Mouse (Mus musculus) embryonic facial prominence, embryonic 11.5 days (tissue): ENCODE results near the gene Psen1. TPM values are rescaled to one million over a fixed set of nuclear protein-coding genes. Genes with fewer than 3 reads are reported as not detected.
A peak's percentile ranks its signal among the peaks of the same experiment; 100 is the strongest.

Source experiments
- ATAC-seq: fragments of 200-750 bp; cut with Nextera tagmentation; replicated peaks from 2 replicates; pipeline ENCODE4 v1.8.0; 2017; ENCODE audit warnings: low read depth; ENCODE audit not compliant: insufficient number of reproducible peaks, low FRiP score, low TSS enrichment
- DNase-seq: peaks from one replicate; pipeline ENCODE4 v3.0.0-alpha.2; 2015; ENCODE audit warnings: low spot score
- H3K27ac ChIP-seq: fragments of 300-500 bp; sonication (generic); replicated peaks from 2 replicates; pipeline ENCODE4 v1.5.1; 2014; ENCODE audit warnings: mild to moderate bottlenecking, low read depth, low read length, control low read depth
- H3K27me3 ChIP-seq: fragments of 300-500 bp; sonication (generic); 2 replicates; pipeline ENCODE4 v1.6.1; 2014; ENCODE audit warnings: mild to moderate bottlenecking, low read length, moderate library complexity, mixed read lengths; ENCODE audit not compliant: control insufficient read depth, insufficient read depth
- H3K36me3 ChIP-seq: fragments of 300-500 bp; sonication (generic); replicated peaks from 2 replicates; pipeline ENCODE4 v1.6.1; 2014; ENCODE audit warnings: low read depth, mild to moderate bottlenecking, low read length, moderate library complexity, mixed read lengths; ENCODE audit not compliant: control insufficient read depth, insufficient read depth
- H3K4me1 ChIP-seq: fragments of 300-500 bp; sonication (generic); 2 replicates; pipeline ENCODE4 v1.6.1; 2014; ENCODE audit warnings: low read length, mixed read lengths; ENCODE audit not compliant: control insufficient read depth, insufficient read depth
- H3K4me2 ChIP-seq: fragments of 300-500 bp; sonication (generic); 2 replicates; pipeline ENCODE4 v1.6.1; 2014; ENCODE audit warnings: low read depth, mild to moderate bottlenecking, control low read depth, low read length, moderate library complexity
- H3K4me3 ChIP-seq: fragments of 300-500 bp; sonication (generic); 2 replicates; pipeline ENCODE4 v1.5.1; 2014; ENCODE audit warnings: low read depth, low read length, control low read depth
- H3K9ac ChIP-seq: fragments of 300-500 bp; sonication (generic); replicated peaks from 2 replicates; pipeline ENCODE4 v1.6.1; 2014; ENCODE audit warnings: mild to moderate bottlenecking, control low read depth, low read length
- H3K9me3 ChIP-seq: fragments of 300-500 bp; sonication (generic); replicated peaks from 2 replicates; pipeline ENCODE4 v1.6.1; 2016; ENCODE audit warnings: mild to moderate bottlenecking, low read length, inconsistent platforms, mixed read lengths; ENCODE audit not compliant: control insufficient read depth
- WGBS: fragments of 180-500 bp; shearing (Covaris S2); extraction: QIAGEN DNeasy Blood & Tissue Kit; methylation state at CpG from one replicate; pipeline ENCODE4 v1.1.7; 2014; 5-methylcytosine and 5-hydroxymethylcytosine counted together
- polyA plus RNA-seq: library from polyadenylated mRNA; unstranded; fragments of >200 nt; fragmentation: Nextera tagmentation; extraction: Ambion mirVana; gene quantifications from 2 replicates; pipeline ENCODE4 v1.2.1, GENCODE M21; 2014

Gene Psen1
- polyA plus RNA-seq, result 69.8 and 70.8 TPM in 2 replicates

GRCm38 (mm10) chr12:83687934-83688315 lies at the start of gene Psen1:
Psen1 (plus strand) TSS chr12:83688152.
- no peaks in the 10 kb centered on the region for H3K36me3 ChIP-seq
- H3K27ac ChIP-seq, result peak within 1 kb of the TSS; percentile 85
- under 1% methylated on average over 38 of the region's 38 CpGs for WGBS
- no peaks in the 10 kb centered on the region for H3K4me1 ChIP-seq
- ATAC-seq (peak; percentile 98), DNase-seq (peak; percentile 94)
- no peaks in the 10 kb centered on the region for H3K9me3 ChIP-seq
- H3K4me2 ChIP-seq, result peak within 1 kb of the TSS; percentile 81
- peak within 1 kb of the TSS; percentile 91 for H3K9ac ChIP-seq
- peak within 1 kb of the TSS; percentile 86 for H3K4me3 ChIP-seq
- H3K27me3 ChIP-seq, result no peaks in the 10 kb centered on the region

- Histone ChIP-seq H3K4me3 (no peak overlapping the region), H3K27me3 (no peaks in the 10 kb centered on the region), H3K36me3 (peaks cover 17% of the 10 kb centered on the region), H3K4me2 (no peak overlapping the region), H3K9me3 (no peaks in the 10 kb centered on the region), H3K9ac (no peak overlapping the region), H3K27ac (no peak overlapping the region), H3K4me1 (no peaks in the 10 kb centered on the region)
- DNase-seq, result no peak
- ATAC-seq, result no peak
- 91% methylated on average over 2 of the region's 2 CpGs for WGBS
These were observed 46.7 kb upstream of the Psen1 start for GRCm38 (mm10) chr12:83641233-83641632.

- no peak overlapping the region for H3K4me3 ChIP-seq
- no peaks in the 10 kb centered on the region for H3K27me3 ChIP-seq
- no peak overlapping the region for H3K9ac ChIP-seq
- no peaks in the 10 kb centered on the region for H3K9me3 ChIP-seq
- no peak for ATAC-seq
- 90% methylated on average over 1 of the region's 1 CpGs for WGBS
- no peak overlapping the region for H3K27ac ChIP-seq
- no peaks in the 10 kb centered on the region for H3K4me1 ChIP-seq
- no peak overlapping the region for H3K4me2 ChIP-seq
- peaks cover 13% of the 10 kb centered on the region for H3K36me3 ChIP-seq
- no peak for DNase-seq
These were observed 44.8 kb upstream of the Psen1 start for GRCm38 (mm10) chr12:83643116-83643515.

- no peak for ATAC-seq
- H3K4me1 ChIP-seq, result no peaks in the 10 kb centered on the region
- H3K4me3 ChIP-seq, result no peak overlapping the region
- H3K4me2 ChIP-seq, result no peak overlapping the region
- H3K27me3 ChIP-seq, result no peaks in the 10 kb centered on the region
- H3K9me3 ChIP-seq, result no peaks in the 10 kb centered on the region
- H3K36me3 ChIP-seq, result no peaks in the 10 kb centered on the region; the same call in none of the 2 replicates
- no peak overlapping the region for H3K27ac ChIP-seq
- H3K9ac ChIP-seq, result no peak overlapping the region
- WGBS, result 91% methylated on average over 3 of the region's 3 CpGs
- no peak for DNase-seq
These were observed 37.6 kb upstream of the Psen1 start for GRCm38 (mm10) chr12:83650346-83650745.

- Histone ChIP-seq H3K9me3 (no peaks in the 10 kb centered on the region), H3K27me3 (no peaks in the 10 kb centered on the region), H3K9ac (no peak overlapping the region), H3K4me2 (no peak overlapping the region), H3K36me3 (no peaks in the 10 kb centered on the region; the same call in 1 of the 2 replicates), H3K4me3 (no peak overlapping the region), H3K4me1 (no peaks in the 10 kb centered on the region), H3K27ac (no peak overlapping the region)
- DNase-seq (no peak), ATAC-seq (no peak)
These were observed 36.5 kb upstream of the Psen1 start for GRCm38 (mm10) chr12:83651414-83651813.

- no peaks in the 10 kb centered on the region for H3K9me3 ChIP-seq
- H3K27me3 ChIP-seq, result no peaks in the 10 kb centered on the region
- ATAC-seq (no peak), DNase-seq (no peak)
- no peak overlapping the region for H3K27ac ChIP-seq
- no peak overlapping the region for H3K9ac ChIP-seq
- H3K36me3 ChIP-seq, result no peaks in the 10 kb centered on the region; the same call in none of the 2 replicates
- 91% methylated on average over 1 of the region's 1 CpGs for WGBS
- H3K4me2 ChIP-seq, result no peak overlapping the region
- H3K4me3 ChIP-seq, result no peak overlapping the region
- no peaks in the 10 kb centered on the region for H3K4me1 ChIP-seq
These were observed 2.5 kb upstream of the Psen1 start for GRCm38 (mm10) chr12:83685466-83685865.

- H3K9ac ChIP-seq, result no peak overlapping the region
- no peaks in the 10 kb centered on the region for H3K4me1 ChIP-seq
- 89% methylated on average over 9 of the region's 9 CpGs for WGBS
- DNase-seq (no peak), ATAC-seq (no peak)
- H3K36me3 ChIP-seq, result no peaks in the 10 kb centered on the region; the same call in 1 of the 2 replicates
- no peak overlapping the region for H3K27ac ChIP-seq
- no peak overlapping the region for H3K4me2 ChIP-seq
- no peaks in the 10 kb centered on the region for H3K27me3 ChIP-seq
- H3K4me3 ChIP-seq, result no peak overlapping the region
- no peaks in the 10 kb centered on the region for H3K9me3 ChIP-seq
These were observed 1.2 kb upstream of the Psen1 start for GRCm38 (mm10) chr12:83686575-83687350.

GRCm38 (mm10) chr12:83688316-83689086 lies 549 bp downstream of the Psen1 start:
- peak overlapping the region; percentile 91 for H3K9ac ChIP-seq
- DNase-seq (peak; percentile 35), ATAC-seq (peak; percentile 74)
- no peaks in the 10 kb centered on the region for H3K4me1 ChIP-seq
- no peaks in the 10 kb centered on the region for H3K36me3 ChIP-seq
- peak overlapping the region; percentile 85 for H3K27ac ChIP-seq
- H3K4me3 ChIP-seq, result peak overlapping the region; percentile 86
- H3K27me3 ChIP-seq, result no peaks in the 10 kb centered on the region
- H3K9me3 ChIP-seq, result no peaks in the 10 kb centered on the region
- WGBS, result 1% methylated on average over 49 of the region's 49 CpGs
- peak overlapping the region; percentile 81 for H3K4me2 ChIP-seq
